In the genomic region with DNA sequence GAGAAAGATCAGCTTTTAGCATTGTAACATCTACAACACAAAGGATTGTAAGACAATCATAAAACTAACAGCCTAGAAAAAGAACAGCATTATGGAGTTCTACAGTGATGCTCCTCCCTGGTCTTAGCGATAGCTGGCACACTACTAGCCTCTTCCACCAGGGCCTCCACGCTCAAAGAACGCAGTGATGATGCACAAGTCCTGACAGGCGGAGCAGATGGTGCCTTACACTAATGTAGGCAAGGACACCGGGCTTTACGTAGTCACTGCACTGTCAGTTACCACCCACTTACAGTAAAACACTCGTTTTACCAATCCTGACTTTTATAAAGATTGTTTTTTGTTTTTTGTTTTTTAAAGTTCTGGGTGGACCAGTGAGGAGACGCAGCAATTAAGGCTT, we compare ENCODE assay signal across 13 mouse cellular contexts.
"Had no signal": no experiment of that assay in that cellular context is flagged by ENCODE, and none has a peak within 500 bp of the region (broad histone marks: within the 10 kb centered on the region; RNA-seq: fewer than 3 reads in every experiment).

No protein-coding gene starts in this region.

- H3K27ac ChIP-seq: kidney, embryonic 15.5 days; limb, embryonic 15.5 days; liver, embryonic 12.5 days; midbrain, embryonic 10.5 days; neural tube, embryonic 15.5 days had no signal

- DNase-seq: kidney, adult 2 months; kidney, postnatal 14 days; lung, embryonic 14.5 days; lung, postnatal 10 days; lung, postnatal 4 days; midbrain, embryonic 14.5 days; thymus, postnatal 4 days had no signal

- H3K4me3 ChIP-seq: kidney, embryonic 15.5 days; limb, embryonic 15.5 days; liver, embryonic 12.5 days; midbrain, embryonic 10.5 days; myocyte; neural tube, embryonic 15.5 days had no signal
